Mouse (Mus musculus) ES-Bruce4 (cell line): ENCODE results near the gene St6galnac6.

Source experiments
- CTCF ChIP-seq: IDR thresholded peaks from one replicate; pipeline ENCODE4 v1.8.1; 2011; ENCODE audit warnings: low read depth, low read length
- EP300 ChIP-seq: IDR thresholded peaks from 2 replicates; pipeline ENCODE4 v1.6.1; 2011; ENCODE audit warnings: low read depth, low read length; ENCODE audit not compliant: insufficient read depth
- POLR2A ChIP-seq: IDR thresholded peaks from one replicate; pipeline ENCODE4 v1.8.1; 2011; ENCODE audit warnings: low read length; ENCODE audit not compliant: insufficient read depth

GRCm38 (mm10) chr2:32617601-32618000 lies 18.1 kb downstream of the St6galnac6 start:
- TF ChIP-seq CTCF (peak; percentile 77), POLR2A (no peak), EP300 (0 out of 2 replicates have a peak, but pooled peaks have one; percentile 18)
